10 mouse cellular contexts compared by ENCODE assay signal in the genomic region with DNA sequence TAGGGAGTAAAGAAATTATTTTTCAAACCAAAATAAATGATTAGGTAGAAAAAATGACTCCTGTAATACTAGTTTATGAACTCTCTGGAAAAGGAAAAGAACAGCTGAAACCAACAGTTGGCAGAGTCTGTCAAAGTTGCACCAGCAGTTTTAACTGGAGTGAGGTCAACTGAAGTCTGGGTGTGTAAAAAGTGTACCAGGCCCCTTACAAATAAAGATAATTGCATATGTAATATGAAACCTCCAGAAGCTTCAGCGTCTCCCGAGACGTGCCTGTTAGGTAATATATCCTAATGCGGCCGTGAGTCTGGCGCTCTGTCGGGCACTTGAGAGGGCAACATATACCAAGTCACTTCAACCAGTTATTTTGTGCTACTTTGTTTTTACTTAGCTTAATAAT. TPM values are rescaled to one million over a fixed set of nuclear protein-coding genes. Genes with fewer than 3 reads are reported as not detected.
DNase-seq lines count a peak whose midpoint lies in the region; ATAC-seq and TF ChIP-seq lines count a peak whose summit lies in the region.
"Had no signal": no experiment of that assay in that cellular context is flagged by ENCODE, and none has a peak within 500 bp of the region (broad histone marks: within the 10 kb centered on the region; RNA-seq: fewer than 3 reads in every experiment).

No protein-coding gene starts in this region.

- peak; percentile 56 for DNase-seq in gastrocnemius, adult 2 months
- DNase-seq in gastrocnemius, postnatal 14 days: no peak
- peak; percentile 45 for DNase-seq in 416B (ENCODE audit: low read depth)
- peak; percentile 75 for DNase-seq in limb, embryonic 14.5 days (ENCODE audit: low spot score)
- DNase-seq in ovary, postnatal 10 days (ENCODE audit: low spot score): no peak
- DNase-seq in ovary, postnatal 14 days (ENCODE audit: low spot score): no peak
- DNase-seq: adrenal gland, adult 8-10 months; kidney, adult 11 months had no signal

- TF ChIP-seq CTCF in gastrocnemius, adult 2 months (IDR thresholded peaks at IDR 0.05): no peak

- ATAC-seq in embryonic facial prominence, embryonic 15.5 days (ENCODE audit: insufficient number of reproducible peaks, low FRiP score, low TSS enrichment, low read depth): no peak
- ATAC-seq in limb, embryonic 14.5 days (ENCODE audit: low FRiP score, low read depth): no peak
- no peak for ATAC-seq in kidney, embryonic 15.5 days (replicated peaks; ENCODE audit: low FRiP score)

- H3K4me1 ChIP-seq in embryonic facial prominence, embryonic 15.5 days: peaks cover 9% of the 10 kb centered on the region; the same call in 1 of the 2 replicates
- H3K4me1 ChIP-seq in limb, embryonic 14.5 days (ENCODE audit: control insufficient read depth, insufficient read depth, low read length): peaks cover 16% of the 10 kb centered on the region
- H3K4me1 ChIP-seq in kidney, embryonic 15.5 days: peaks cover 21% of the 10 kb centered on the region; the same call in 1 of the 2 replicates

- WGBS in embryonic facial prominence, embryonic 15.5 days: 14% methylated on average over 7 of the region's 7 CpGs
- WGBS in limb, embryonic 14.5 days: 12% methylated on average over 7 of the region's 7 CpGs
- WGBS in kidney, embryonic 15.5 days: 30% methylated on average over 7 of the region's 7 CpGs

- H3K4me2 ChIP-seq in embryonic facial prominence, embryonic 15.5 days (replicated peaks): peak overlapping the region; percentile 0; the same call in 1 of the 2 replicates
- H3K4me2 ChIP-seq in limb, embryonic 14.5 days (replicated peaks; ENCODE audit: low read depth, low read length, severe bottlenecking): peak overlapping the region; percentile 35
- H3K4me2 ChIP-seq in kidney, embryonic 15.5 days: no peak overlapping the region

- H3K27me3 ChIP-seq in embryonic facial prominence, embryonic 15.5 days: no peaks in the 10 kb centered on the region
- H3K27me3 ChIP-seq in limb, embryonic 14.5 days (ENCODE audit: control insufficient read depth, insufficient read depth, low read length): no peaks in the 10 kb centered on the region
- H3K27me3 ChIP-seq in kidney, embryonic 15.5 days: no peaks in the 10 kb centered on the region

- no peak overlapping the region for H3K9ac ChIP-seq in embryonic facial prominence, embryonic 15.5 days
- H3K9ac ChIP-seq in limb, embryonic 14.5 days (ENCODE audit: low read depth, low read length, severe bottlenecking): no peak overlapping the region
- no peak overlapping the region for H3K9ac ChIP-seq in kidney, embryonic 15.5 days

- no peak for TF ChIP-seq POLR2A in limb, embryonic 14.5 days (IDR thresholded peaks at IDR 0.05; ENCODE audit: borderline replicate concordance, extremely low read depth, insufficient read depth, insufficient read length)

- no peaks in the 10 kb centered on the region for H3K36me3 ChIP-seq in embryonic facial prominence, embryonic 15.5 days
- H3K36me3 ChIP-seq in limb, embryonic 14.5 days (ENCODE audit: control insufficient read depth, insufficient read depth, low read length): no peaks in the 10 kb centered on the region
- no peaks in the 10 kb centered on the region for H3K36me3 ChIP-seq in kidney, embryonic 15.5 days

- intact Hi-C loops in gastrocnemius, adult 2 months (cut with DNase I): loop anchor here (5.0 to 10.0 kb wide), 2 partner anchors 165 to 323 kb away; partner anchors contain the start of gene Cmya5
- intact Hi-C loops in gastrocnemius, postnatal 14 days (cut with DNase I; ENCODE audit: low total_unique reads): no loop called here

- H3K9me3 ChIP-seq in embryonic facial prominence, embryonic 15.5 days (replicated peaks): no peaks in the 10 kb centered on the region
- no peaks in the 10 kb centered on the region for H3K9me3 ChIP-seq in limb, embryonic 14.5 days (ENCODE audit: control insufficient read depth, low read length)
- H3K9me3 ChIP-seq in kidney, embryonic 15.5 days (replicated peaks): no peaks in the 10 kb centered on the region

- H3K4me3 ChIP-seq in gastrocnemius, adult 2 months: peak overlapping the region; percentile 84
- no peak overlapping the region for H3K4me3 ChIP-seq in embryonic facial prominence, embryonic 15.5 days (replicated peaks)
- no peak overlapping the region; the same call in 1 of the 2 replicates for H3K4me3 ChIP-seq in limb, embryonic 14.5 days (replicated peaks; ENCODE audit: low read length)
- H3K4me3 ChIP-seq in kidney, embryonic 15.5 days (replicated peaks): no peak overlapping the region

- peak overlapping the region; percentile 94 for H3K27ac ChIP-seq in gastrocnemius, adult 2 months
- H3K27ac ChIP-seq in embryonic facial prominence, embryonic 15.5 days (replicated peaks): no peak overlapping the region
- H3K27ac ChIP-seq in limb, embryonic 14.5 days (replicated peaks; ENCODE audit: low read depth, low read length): no peak overlapping the region
- H3K27ac ChIP-seq in kidney, embryonic 15.5 days: no peak overlapping the region

RNA-seq across cellular contexts. Expression of gene Homer1, which starts 8.3 kb away (rescaled TPM):
- 100 to 1,000 TPM in 1 of 2 experiments, 10 to 100 TPM in 1; 97.0 to 104 TPM for total RNA-seq in gastrocnemius, adult 2 months (2021)
- total RNA-seq in gastrocnemius, postnatal 14 days (2021): 10 to 100 TPM; 63.0 to 65.1 TPM
- 5.9 and 6.1 TPM in 2 replicates for polyA plus RNA-seq in embryonic facial prominence, embryonic 15.5 days (2015; fragmentation: Nextera tagmentation; extraction: Ambion mirVana)
- polyA plus RNA-seq in limb, embryonic 14.5 days (2012; rRNA removed): 8.0 and 8.6 TPM in 2 replicates
- polyA plus RNA-seq in limb, embryonic 14.5 days (2014; fragmentation: Nextera tagmentation; extraction: Ambion mirVana): 6.9 and 7.7 TPM in 2 replicates
- polyA plus RNA-seq in kidney, embryonic 15.5 days (2015; fragmentation: Nextera tagmentation; extraction: Ambion mirVana): 5.5 and 5.9 TPM in 2 replicates

Comparison
In these comparisons a context has a peak if more than half of its experiments do, and no peak if none do; other contexts are left out.
1. DNase-seq: peak in gastrocnemius, adult 2 months (single experiment), 416B (single experiment) and limb, embryonic 14.5 days (single experiment); none in gastrocnemius, postnatal 14 days (single experiment), ovary, postnatal 10 days (single experiment) and ovary, postnatal 14 days (single experiment).